Mouse (Mus musculus): ENCODE results near the gene Lrp1.

- TF ChIP-seq CTCF (IDR thresholded peaks at IDR 0.05 in 2 of 3, conservative IDR thresholded peaks at IDR 0.05 in 1 of 3; ENCODE audit: control insufficient read depth in 1 of 3, insufficient read depth in 1 of 3, low read depth in 2 of 3, low read length in 3 of 3, poor library complexity in 1 of 3, severe bottlenecking in 1 of 3), result no peak
- TF ChIP-seq BHLHE40 (IDR thresholded peaks at IDR 0.05; ENCODE audit: borderline replicate concordance, low read depth, low read length), result no peak
- TF ChIP-seq MAFK (IDR thresholded peaks at IDR 0.05; ENCODE audit: borderline replicate concordance, low read depth, low read length), result no peak
These were observed 4.7 kb downstream of the Lrp1 start for GRCm38 (mm10) chr10:127616261-127616679.

Data from MEL (cell line).